Comparison of ENCODE assay signal across 25 mouse cellular contexts in genomic region chr19:44127729-44128497, GRCm38 (mm10).
"Had no signal": no experiment of that assay in that cellular context is flagged by ENCODE, and none has a peak within 500 bp of the region (broad histone marks: within the 10 kb centered on the region; RNA-seq: fewer than 3 reads in every experiment).

No protein-coding gene starts in this region.

- H3K4me2 ChIP-seq: heart, embryonic 12.5 days; hindbrain, embryonic 12.5 days; hindbrain, embryonic 14.5 days; kidney, embryonic 15.5 days; limb, embryonic 13.5 days; limb, embryonic 15.5 days had no signal

- DNase-seq: gastrocnemius, adult 2 months; gastrocnemius, postnatal 10 days; gastrocnemius, postnatal 25 days; heart, adult 18-20 months; heart, postnatal 10 days; heart, postnatal 4 days; kidney, adult 2 months; kidney, adult 9 months; kidney, postnatal 14 days; kidney, postnatal 36 days; layer of hippocampus, adult 9-11 months; layer of hippocampus, postnatal 36 days; left cerebral cortex, postnatal 4 days had no signal

- H3K9ac ChIP-seq: heart, embryonic 12.5 days; hindbrain, embryonic 12.5 days; hindbrain, embryonic 14.5 days; kidney, embryonic 15.5 days; limb, embryonic 13.5 days; limb, embryonic 15.5 days; liver, embryonic 14.5 days had no signal

- H3K4me1 ChIP-seq: heart, embryonic 10.5 days; heart, embryonic 12.5 days; hindbrain, embryonic 10.5 days; hindbrain, embryonic 12.5 days; kidney, embryonic 15.5 days; limb, embryonic 13.5 days; limb, embryonic 15.5 days had no signal

- H3K27ac ChIP-seq: gastrocnemius, adult 2 months; heart, embryonic 10.5 days; hindbrain, embryonic 10.5 days; hindbrain, embryonic 12.5 days; hindbrain, embryonic 14.5 days; kidney, embryonic 15.5 days; kidney, postnatal 0 days; limb, embryonic 13.5 days; limb, embryonic 15.5 days; liver, embryonic 14.5 days had no signal

- H3K9me3 ChIP-seq: heart, embryonic 10.5 days; heart, embryonic 12.5 days; hindbrain, embryonic 10.5 days; hindbrain, embryonic 12.5 days; kidney, embryonic 15.5 days; limb, embryonic 13.5 days; limb, embryonic 15.5 days had no signal

- ATAC-seq: hindbrain, embryonic 16.5 days; inflammation-experienced regulatory T-cells, adult 6 months had no signal

- H3K4me3 ChIP-seq: gastrocnemius, adult 2 months; heart, embryonic 10.5 days; heart, embryonic 12.5 days; hindbrain, embryonic 10.5 days; hindbrain, embryonic 12.5 days; kidney, embryonic 15.5 days; limb, embryonic 13.5 days; limb, embryonic 15.5 days had no signal

- H3K27me3 ChIP-seq: heart, embryonic 12.5 days; hindbrain, embryonic 12.5 days; kidney, embryonic 15.5 days; limb, embryonic 13.5 days; limb, embryonic 15.5 days had no signal
